Mouse (Mus musculus) megakaryocyte, embryonic 14.5 days (primary cell): ENCODE measurements around the gene Mfsd4a. TPM values are rescaled to one million over a fixed set of nuclear protein-coding genes. Genes with fewer than 3 reads are reported as not detected.

Experiments used
- H3K27me3 ChIP-seq: replicated peaks from 2 replicates; pipeline ENCODE3; 2012; ENCODE audit warnings: inconsistent platforms
- H3K36me3 ChIP-seq: replicated peaks from 2 replicates; pipeline ENCODE3; 2012; ENCODE audit warnings: low read length, inconsistent platforms, mixed read lengths
- H3K4me1 ChIP-seq: 2 replicates; pipeline ENCODE4 v1.6.1; 2012; ENCODE audit warnings: inconsistent platforms
- H3K4me3 ChIP-seq: replicated peaks from 2 replicates; pipeline ENCODE3; 2012; ENCODE audit warnings: moderate library complexity, mild to moderate bottlenecking, inconsistent platforms
- H3K9me3 ChIP-seq: 2 replicates; pipeline ENCODE4 v1.6.1; 2012; ENCODE audit warnings: inconsistent platforms
- FLI1 ChIP-seq: IDR thresholded peaks from 2 replicates; pipeline ENCODE4 v1.6.1; 2012; ENCODE audit warnings: low read length, inconsistent platforms, mixed read lengths
- GATA1 ChIP-seq: IDR thresholded peaks from 3 replicates; pipeline ENCODE4 v1.6.1; 2012; ENCODE audit warnings: mixed read lengths, low read length, inconsistent platforms, borderline replicate concordance
- polyA plus RNA-seq: library from polyadenylated mRNA; stranded (reverse); fragments of >175 nt; gene quantifications from 2 replicates; pipeline ENCODE4 v1.2.3, GENCODE M21; 2012; ENCODE audit warnings: low replicate concordance; ENCODE audit not compliant: insufficient read depth

Gene Mfsd4a
- polyA plus RNA-seq: not detected in 2 replicates

DNA sequence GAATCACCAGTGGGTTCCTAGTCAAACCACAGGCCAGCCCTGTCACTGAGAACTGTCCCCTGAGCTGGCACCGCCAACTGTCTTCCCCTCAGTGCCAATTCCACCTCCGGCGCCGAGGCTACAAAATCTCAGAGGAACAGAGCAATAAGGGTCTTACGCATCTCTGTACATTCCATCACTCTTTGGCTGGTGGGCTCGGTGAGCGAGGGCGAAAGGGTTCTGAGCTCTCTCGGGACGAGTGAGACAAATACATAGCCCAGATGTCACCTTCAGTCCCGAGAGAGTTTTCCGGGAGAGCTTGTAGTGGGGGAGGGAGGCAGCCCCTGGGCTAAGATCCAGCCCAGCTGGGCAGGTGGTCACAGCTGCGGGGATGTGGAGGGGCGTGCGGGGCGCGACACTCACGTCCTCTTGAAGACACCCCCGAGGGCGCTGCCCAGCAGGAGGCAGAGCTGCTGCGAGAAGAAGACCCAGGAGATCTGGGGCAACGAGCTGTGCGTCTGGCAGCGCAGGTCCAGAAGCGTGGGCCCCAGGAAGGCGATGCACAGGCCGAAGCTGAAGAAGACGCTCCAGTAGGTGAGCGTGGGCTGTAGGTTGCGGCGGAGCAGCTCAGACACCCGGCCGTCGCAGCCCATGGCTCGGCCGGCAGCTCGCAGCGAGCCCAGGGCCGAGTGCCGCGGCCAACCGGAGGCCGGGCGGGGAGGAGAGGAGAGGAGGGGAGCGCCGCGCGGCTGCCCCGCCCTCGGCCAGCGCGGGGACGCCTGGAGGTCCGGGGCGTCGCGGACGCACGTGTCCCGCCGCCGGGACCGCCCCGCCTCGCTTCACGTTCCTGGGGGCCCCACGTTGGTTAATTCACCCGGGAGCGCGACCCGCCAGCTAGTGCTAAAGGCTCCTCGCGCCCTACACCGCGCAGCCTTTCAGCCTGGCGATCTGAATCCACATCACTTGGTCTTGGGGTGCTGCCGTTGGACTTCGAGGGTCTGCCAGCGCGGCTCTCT is at the start of gene Mfsd4a:
Gene Mfsd4a (minus strand): TSS at position 802 of the 995 bp plus-strand sequence.
- peak within 1 kb of the TSS; percentile 91 for H3K4me3 ChIP-seq
- H3K27me3 ChIP-seq: peaks cover 81% of the 10 kb centered on the region
- H3K9me3 ChIP-seq: no peaks in the 10 kb centered on the region

DNA sequence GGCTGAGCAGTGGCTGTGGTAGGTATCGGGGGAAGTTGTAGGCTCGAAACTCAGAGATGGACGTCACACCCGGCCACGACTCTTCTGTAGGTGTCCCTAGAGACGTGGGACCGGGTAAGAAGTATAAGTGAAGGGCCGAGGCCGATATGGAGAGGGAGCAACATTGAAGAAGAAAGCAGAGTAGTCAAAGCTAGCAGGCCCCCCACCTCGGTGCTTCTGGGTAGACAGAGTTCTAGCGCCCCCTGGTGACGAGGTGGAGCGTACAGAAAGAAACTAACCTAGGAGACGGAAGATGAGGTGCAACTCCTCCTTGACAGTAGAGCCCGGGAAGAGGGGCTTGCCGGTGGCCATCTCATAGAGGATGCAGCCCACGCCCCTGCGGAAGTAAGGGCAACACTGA is 48.7 kb upstream of the Mfsd4a start:
- no peaks in the 10 kb centered on the region for H3K9me3 ChIP-seq
- H3K4me1 ChIP-seq: peaks cover 11% of the 10 kb centered on the region; the same call in 1 of the 2 replicates
- peaks cover 51% of the 10 kb centered on the region for H3K27me3 ChIP-seq
- no peak overlapping the region for H3K4me3 ChIP-seq
- H3K36me3 ChIP-seq: peaks cover 5% of the 10 kb centered on the region
- no peak for TF ChIP-seq GATA1
- TF ChIP-seq FLI1: no peak

More for the DNA sequence above, at the start of gene Mfsd4a:
- TF ChIP-seq FLI1: no peak
- H3K36me3 ChIP-seq: no peaks in the 10 kb centered on the region
- peaks cover 16% of the 10 kb centered on the region for H3K4me1 ChIP-seq

- TF ChIP-seq GATA1 (no peak), FLI1 (no peak)
- no peak overlapping the region for H3K4me3 ChIP-seq
- peaks cover 26% of the 10 kb centered on the region for H3K4me1 ChIP-seq
- H3K36me3 ChIP-seq: peaks cover 3% of the 10 kb centered on the region
- H3K9me3 ChIP-seq: no peaks in the 10 kb centered on the region
- H3K27me3 ChIP-seq: peaks cover 49% of the 10 kb centered on the region
Observed at GRCm38 (mm10) chr1:132113098-132113497, 45.2 kb upstream of the Mfsd4a start.

DNA sequence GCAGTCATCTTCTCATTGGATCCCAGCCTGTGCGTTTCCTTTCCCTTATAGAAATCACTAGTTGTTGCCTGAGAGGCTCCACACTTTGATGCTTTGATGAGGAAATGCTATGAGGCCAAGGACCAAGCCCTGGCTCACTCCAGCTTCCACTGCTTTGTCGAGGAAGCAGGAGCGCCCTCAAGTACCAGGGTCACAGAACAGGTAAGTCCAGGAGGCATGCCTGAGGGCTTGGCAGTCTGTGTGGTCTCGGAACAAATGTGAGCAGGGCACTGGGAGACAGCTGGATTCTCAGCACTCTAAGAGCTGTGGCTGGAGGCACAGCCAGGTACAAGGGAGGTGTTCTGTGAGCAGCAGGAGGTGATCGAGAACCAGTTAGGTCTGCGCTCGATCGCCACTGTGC is 44.6 kb upstream of the Mfsd4a start:
- Histone ChIP-seq H3K36me3 (peaks cover 3% of the 10 kb centered on the region), H3K4me1 (peaks cover 26% of the 10 kb centered on the region), H3K4me3 (no peak overlapping the region), H3K9me3 (no peaks in the 10 kb centered on the region), H3K27me3 (peaks cover 47% of the 10 kb centered on the region)
- TF ChIP-seq FLI1 (no peak), GATA1 (no peak)

DNA sequence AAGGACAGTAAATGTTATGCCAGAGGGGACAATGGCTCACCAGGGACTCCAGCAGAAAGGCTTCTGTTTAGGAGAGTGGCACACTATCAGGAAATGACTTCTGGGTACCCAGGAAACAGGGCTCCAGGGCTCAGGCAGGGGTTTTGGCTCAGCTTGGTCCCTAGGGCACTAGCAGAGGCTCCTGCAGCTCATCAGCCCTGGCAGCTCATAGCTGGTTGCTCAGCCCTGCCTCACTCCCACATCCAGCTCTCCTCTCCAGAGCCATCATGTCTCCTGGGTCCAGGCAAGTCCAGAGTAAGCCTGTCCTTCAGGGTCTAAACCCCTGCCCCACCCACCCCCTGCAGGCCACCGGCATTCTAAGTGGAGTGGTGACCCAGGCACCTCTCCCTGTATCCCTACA is 43.5 kb upstream of the Mfsd4a start:
- Histone ChIP-seq H3K27me3 (peaks cover 55% of the 10 kb centered on the region), H3K36me3 (peaks cover 3% of the 10 kb centered on the region), H3K4me1 (peaks cover 24% of the 10 kb centered on the region), H3K9me3 (no peaks in the 10 kb centered on the region), H3K4me3 (no peak overlapping the region)
- TF ChIP-seq FLI1 (no peak), GATA1 (no peak)

GRCm38 (mm10) chr1:132109368-132109767 is 41.5 kb upstream of the Mfsd4a start:
- peaks cover 19% of the 10 kb centered on the region for H3K4me1 ChIP-seq
- TF ChIP-seq FLI1 (no peak), GATA1 (no peak)
- no peaks in the 10 kb centered on the region for H3K36me3 ChIP-seq
- no peak overlapping the region for H3K4me3 ChIP-seq
- no peaks in the 10 kb centered on the region for H3K9me3 ChIP-seq
- peaks cover 44% of the 10 kb centered on the region for H3K27me3 ChIP-seq

GRCm38 (mm10) chr1:132104353-132104752 is 36.5 kb upstream of the Mfsd4a start:
- no peaks in the 10 kb centered on the region for H3K36me3 ChIP-seq
- peaks cover 14% of the 10 kb centered on the region for H3K4me1 ChIP-seq
- no peak overlapping the region for H3K4me3 ChIP-seq
- no peak for TF ChIP-seq FLI1
- no peak for TF ChIP-seq GATA1
- H3K27me3 ChIP-seq: peaks cover 41% of the 10 kb centered on the region
- peaks cover 10% of the 10 kb centered on the region for H3K9me3 ChIP-seq

DNA sequence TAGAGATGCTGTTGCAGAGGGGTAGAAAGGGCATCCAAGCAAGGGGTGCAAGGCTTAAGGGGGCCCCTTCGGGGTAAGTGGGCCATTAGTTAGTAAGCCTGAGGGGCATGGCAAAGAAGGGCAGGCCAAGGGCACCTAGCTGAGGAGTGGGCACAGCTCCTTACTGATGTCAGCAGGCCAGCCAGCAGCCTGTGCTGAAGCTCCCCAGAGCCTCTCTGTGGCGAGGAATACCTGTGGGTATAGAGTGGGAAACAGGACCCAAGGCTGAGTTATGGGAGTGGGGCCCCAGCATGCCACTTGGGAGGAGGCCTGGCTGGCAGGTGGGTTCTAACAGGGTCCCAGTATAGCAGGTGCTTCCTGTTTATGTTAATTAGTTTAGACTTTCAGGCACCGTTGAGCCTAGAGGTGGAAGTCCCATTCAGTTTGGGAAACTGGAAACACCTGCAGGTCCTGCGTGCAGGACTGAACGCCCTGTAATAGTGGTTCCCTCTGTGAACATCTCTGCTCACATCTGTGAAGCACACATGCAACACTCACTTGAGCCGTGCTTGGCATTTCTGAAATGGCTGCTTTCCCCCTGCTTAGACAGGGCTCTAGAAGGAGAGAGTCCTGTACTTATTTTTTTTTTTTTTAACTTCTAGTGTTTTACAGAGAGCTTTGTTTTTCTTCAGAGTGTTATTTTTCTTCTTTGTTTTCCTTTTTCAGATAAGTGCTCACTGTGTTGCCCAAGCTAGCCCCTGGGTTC is 34.3 kb upstream of the Mfsd4a start:
- Histone ChIP-seq H3K4me3 (no peak overlapping the region), H3K4me1 (peaks cover 27% of the 10 kb centered on the region), H3K36me3 (no peaks in the 10 kb centered on the region), H3K27me3 (peaks cover 36% of the 10 kb centered on the region), H3K9me3 (peaks cover 10% of the 10 kb centered on the region)
- TF ChIP-seq GATA1 (no peak), FLI1 (no peak)

- H3K4me3 ChIP-seq: no peak overlapping the region
- no peak for TF ChIP-seq FLI1
- TF ChIP-seq GATA1: no peak
Observed at GRCm38 (mm10) chr1:132099775-132100174, 31.9 kb upstream of the Mfsd4a start.

GRCm38 (mm10) chr1:132099016-132099415 is 31.2 kb upstream of the Mfsd4a start:
- Histone ChIP-seq H3K4me3 (no peak overlapping the region), H3K27me3 (peaks cover 22% of the 10 kb centered on the region), H3K9me3 (peaks cover 10% of the 10 kb centered on the region), H3K36me3 (no peaks in the 10 kb centered on the region), H3K4me1 (peaks cover 43% of the 10 kb centered on the region)
- no peak for TF ChIP-seq GATA1
- no peak for TF ChIP-seq FLI1

More at GRCm38 (mm10) chr1:132099775-132100174, 31.9 kb upstream of the Mfsd4a start:
- H3K9me3 ChIP-seq: peaks cover 10% of the 10 kb centered on the region
- peaks cover 46% of the 10 kb centered on the region for H3K4me1 ChIP-seq
- H3K27me3 ChIP-seq: peaks cover 26% of the 10 kb centered on the region
- no peaks in the 10 kb centered on the region for H3K36me3 ChIP-seq
